Mouse (Mus musculus) forebrain, embryonic 16.5 days (tissue): ENCODE results near the gene Rnf222. TPM values are rescaled to one million over a fixed set of nuclear protein-coding genes. Genes with fewer than 3 reads are reported as not detected.

ENCODE experiments used
- ATAC-seq: fragments of 200-750 bp; cut with Nextera tagmentation; 2 replicates; pipeline ENCODE4 v1.8.0; 2017; ENCODE audit warnings: mild to moderate bottlenecking, moderate library complexity
- H3K27ac ChIP-seq: fragments of 300-500 bp; sonication (generic); 2 replicates; pipeline ENCODE4 v1.5.1; 2014; ENCODE audit warnings: low read length, control low read depth
- H3K27me3 ChIP-seq: fragments of 300-500 bp; sonication (generic); replicated peaks from 2 replicates; pipeline ENCODE4 v1.6.1; 2014; ENCODE audit warnings: low read length; ENCODE audit not compliant: control insufficient read depth, insufficient read depth
- H3K36me3 ChIP-seq: fragments of 300-500 bp; sonication (generic); 2 replicates; pipeline ENCODE4 v1.6.1; 2014; ENCODE audit not compliant: control insufficient read depth, insufficient read depth
- H3K4me1 ChIP-seq: fragments of 300-500 bp; sonication (generic); replicated peaks from 2 replicates; pipeline ENCODE4 v1.6.1; 2014; ENCODE audit warnings: low read length; ENCODE audit not compliant: control insufficient read depth, insufficient read depth
- H3K4me2 ChIP-seq: fragments of 300-500 bp; sonication (generic); 2 replicates; pipeline ENCODE4 v1.6.1; 2014; ENCODE audit warnings: mild to moderate bottlenecking, low read length, control low read depth
- H3K4me3 ChIP-seq: fragments of 300-500 bp; sonication (generic); replicated peaks from 2 replicates; pipeline ENCODE4 v1.5.1; 2014; ENCODE audit warnings: mild to moderate bottlenecking, low read length, control low read depth
- H3K9ac ChIP-seq: fragments of 300-500 bp; sonication (generic); replicated peaks from 2 replicates; pipeline ENCODE4 v1.6.1; 2014; ENCODE audit warnings: low read depth, low read length, control low read depth
- H3K9me3 ChIP-seq: fragments of 300-500 bp; sonication (generic); 2 replicates; pipeline ENCODE4 v1.6.1; 2016; ENCODE audit warnings: low read length; ENCODE audit not compliant: control insufficient read depth
- WGBS: fragments of 180-500 bp; shearing (Covaris S2); extraction: QIAGEN DNeasy Blood & Tissue Kit; methylation state at CpG from one replicate; pipeline ENCODE4 v1.1.7; 2014; 5-methylcytosine and 5-hydroxymethylcytosine counted together
- polyA plus RNA-seq: library from polyadenylated mRNA; unstranded; fragments of >200 nt; fragmentation: Nextera tagmentation; extraction: Ambion mirVana; gene quantifications from 2 replicates; pipeline ENCODE4 v1.2.1, GENCODE M21; 2015

The Rnf222 gene
- not detected in 2 replicates for polyA plus RNA-seq

DNA sequence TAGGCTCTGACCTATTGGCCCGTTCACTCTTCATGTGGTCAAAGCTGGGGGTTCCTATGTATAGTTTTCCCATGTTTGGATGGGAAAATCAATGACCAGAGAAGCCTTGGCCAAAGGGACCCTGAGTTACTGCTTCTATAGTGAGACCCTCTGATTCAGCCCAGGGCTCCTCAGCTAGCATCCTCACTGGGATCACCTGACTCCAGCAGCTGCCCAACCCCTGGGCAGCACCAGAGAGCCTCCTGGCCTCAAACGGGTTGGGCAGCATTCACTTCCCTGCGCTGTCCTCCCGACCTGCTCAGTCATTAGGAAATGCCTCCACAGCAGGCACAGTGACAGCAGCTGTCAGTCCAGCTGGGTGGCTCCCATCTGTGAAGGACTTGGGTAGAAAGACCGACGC lies at the start of gene Rnf222:
Gene Rnf222 (plus strand): TSS at position 301 of the 400 bp plus-strand sequence.
- no peaks in the 10 kb centered on the region for H3K4me1 ChIP-seq
- H3K4me3 ChIP-seq, result no peak within 1 kb of the TSS
- H3K9ac ChIP-seq, result no peak within 1 kb of the TSS
- ATAC-seq, result no peak
- no peaks in the 10 kb centered on the region for H3K27me3 ChIP-seq
- no peak within 1 kb of the TSS for H3K4me2 ChIP-seq
- no peaks in the 10 kb centered on the region for H3K36me3 ChIP-seq
- no peak within 1 kb of the TSS for H3K27ac ChIP-seq
- no peaks in the 10 kb centered on the region for H3K9me3 ChIP-seq
- WGBS, result 36% methylated on average over 6 of the region's 6 CpGs

DNA sequence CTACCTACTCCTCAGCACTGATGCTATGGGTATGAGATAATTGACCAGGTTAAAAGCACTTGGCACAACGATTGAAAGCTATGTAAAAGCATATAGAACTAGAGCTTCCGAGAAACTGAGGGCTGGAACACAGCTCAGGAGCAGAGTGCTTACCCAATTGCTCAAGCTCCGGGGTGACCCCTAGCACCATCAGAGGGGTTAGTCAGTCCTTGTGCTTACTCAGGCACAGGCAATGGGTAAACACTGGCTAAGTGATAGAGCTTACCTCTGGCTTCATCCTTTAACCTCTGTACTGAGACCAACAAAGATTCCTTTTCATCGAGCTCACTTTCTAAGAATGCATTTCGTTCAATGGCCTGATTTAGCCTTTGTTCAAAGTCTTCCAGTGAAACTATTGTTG lies 48.7 kb upstream of the Rnf222 start:
- peaks cover 35% of the 10 kb centered on the region for H3K36me3 ChIP-seq
- 54% methylated on average over 5 of the region's 5 CpGs for WGBS
- H3K27ac ChIP-seq, result no peak overlapping the region

DNA sequence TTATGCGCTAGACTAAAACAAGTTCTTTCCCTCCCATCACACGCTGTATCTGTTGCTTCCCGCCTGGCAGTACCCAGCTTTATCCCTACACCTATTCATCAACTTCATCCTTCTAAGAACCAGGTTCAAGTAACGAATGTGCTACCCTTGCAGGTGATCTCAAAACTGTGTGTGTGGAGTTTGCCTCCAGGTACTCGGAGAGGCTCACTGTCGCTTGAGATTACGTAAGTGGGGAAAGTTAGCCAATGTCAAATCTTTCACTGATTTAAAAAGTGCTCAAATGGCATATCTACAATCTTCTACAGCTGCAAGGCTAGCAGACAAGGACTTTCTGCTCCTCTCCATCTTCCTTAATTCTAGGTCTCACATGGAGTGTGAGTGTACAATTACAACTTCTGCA lies 37.5 kb upstream of the Rnf222 start:
- 88% methylated on average over 7 of the region's 7 CpGs for WGBS
- Histone ChIP-seq H3K9me3 (no peaks in the 10 kb centered on the region), H3K27ac (no peak overlapping the region), H3K4me3 (no peak overlapping the region), H3K4me1 (peaks cover 22% of the 10 kb centered on the region), H3K36me3 (no peaks in the 10 kb centered on the region), H3K27me3 (no peaks in the 10 kb centered on the region), H3K4me2 (no peak overlapping the region), H3K9ac (no peak overlapping the region)
- ATAC-seq, result no peak

More for the DNA sequence above, 48.7 kb upstream of the Rnf222 start:
- H3K4me3 ChIP-seq, result no peak overlapping the region
- H3K4me1 ChIP-seq, result no peaks in the 10 kb centered on the region
- ATAC-seq, result no peak
- H3K4me2 ChIP-seq, result no peak overlapping the region
- no peak overlapping the region for H3K9ac ChIP-seq
- H3K27me3 ChIP-seq, result no peaks in the 10 kb centered on the region
- H3K9me3 ChIP-seq, result no peaks in the 10 kb centered on the region

DNA sequence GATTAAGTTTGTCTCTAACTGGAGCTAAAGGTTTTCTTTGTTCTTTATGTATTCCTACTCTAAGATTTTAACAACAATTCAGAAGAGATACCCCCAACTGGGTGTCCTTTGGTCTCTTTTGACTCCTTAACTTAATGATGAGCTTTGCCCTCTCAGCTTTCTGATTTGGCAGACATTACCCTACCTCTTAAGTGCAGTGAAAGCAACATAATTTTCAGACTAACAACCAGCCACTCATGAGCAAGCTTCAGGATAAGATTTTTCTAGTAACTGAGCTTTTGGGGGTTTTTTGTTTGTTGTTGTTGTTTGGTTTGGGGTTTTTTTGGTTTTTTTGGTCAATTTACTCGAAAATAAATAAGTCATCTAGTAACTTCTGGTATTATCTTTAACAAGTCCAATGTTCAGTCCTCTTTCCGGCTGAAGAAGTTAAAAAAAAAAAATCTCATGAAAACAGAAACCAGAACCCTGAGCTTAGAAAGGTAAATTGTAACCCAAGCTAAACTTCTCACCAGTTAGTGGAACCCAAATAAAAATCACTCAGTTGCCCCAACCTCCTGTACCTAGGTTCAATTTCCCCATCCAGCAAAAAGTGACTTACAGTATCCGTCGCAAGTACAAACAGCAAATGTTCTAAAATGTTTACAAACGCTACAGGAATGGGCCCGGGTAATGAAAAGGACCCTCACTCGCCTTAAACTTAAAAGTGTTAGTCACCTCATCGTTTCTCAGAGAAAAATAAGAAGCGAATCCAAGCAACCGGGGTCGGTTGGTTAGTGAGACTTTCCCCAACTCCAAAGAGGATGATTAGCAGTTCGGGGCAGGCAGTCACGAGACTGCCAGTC lies 36.5 kb upstream of the Rnf222 start:
- WGBS, result 4% methylated on average over 13 of the region's 13 CpGs
- no peaks in the 10 kb centered on the region for H3K9me3 ChIP-seq
- no peak for ATAC-seq

DNA sequence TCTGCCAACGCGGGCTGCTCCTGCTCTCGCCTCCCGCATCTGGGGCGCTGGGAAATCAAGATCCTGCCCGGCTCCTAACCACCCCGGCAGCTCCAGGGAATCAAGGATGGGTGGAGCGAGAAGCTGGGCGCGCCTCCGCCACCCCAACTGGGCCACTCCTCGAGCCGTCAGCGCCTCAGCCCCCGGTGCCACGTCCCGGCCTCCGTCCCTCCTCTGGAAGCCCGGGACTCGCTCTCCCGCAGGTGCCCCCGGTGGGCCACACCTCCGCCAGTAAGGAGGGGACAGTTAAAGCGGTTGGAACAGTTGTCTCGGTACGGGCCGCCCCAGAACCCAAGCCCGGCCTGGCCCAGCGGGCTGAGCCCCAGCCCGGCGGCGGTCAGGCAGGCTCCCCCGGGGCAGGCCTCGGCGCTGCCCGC lies 35.9 kb upstream of the Rnf222 start:
- H3K4me2 ChIP-seq, result peak overlapping the region; percentile 57
- H3K27ac ChIP-seq, result peak overlapping the region; percentile 83
- WGBS, result under 1% methylated on average over 33 of the region's 36 CpGs
- H3K27me3 ChIP-seq, result no peaks in the 10 kb centered on the region
- H3K9me3 ChIP-seq, result no peaks in the 10 kb centered on the region
- H3K4me3 ChIP-seq, result peak overlapping the region; percentile 74
- peaks cover 22% of the 10 kb centered on the region for H3K4me1 ChIP-seq
- ATAC-seq, result no peak; the same call in 1 of the 2 replicates
- H3K9ac ChIP-seq, result peak overlapping the region; percentile 82
- H3K36me3 ChIP-seq, result no peaks in the 10 kb centered on the region

More for the DNA sequence above, 36.5 kb upstream of the Rnf222 start:
- H3K36me3 ChIP-seq, result no peaks in the 10 kb centered on the region
- peaks cover 22% of the 10 kb centered on the region for H3K4me1 ChIP-seq
- H3K9ac ChIP-seq, result peak overlapping the region; percentile 82
- H3K27ac ChIP-seq, result peak overlapping the region; percentile 83
- peak overlapping the region; percentile 57 for H3K4me2 ChIP-seq
- peak overlapping the region; percentile 74 for H3K4me3 ChIP-seq
- no peaks in the 10 kb centered on the region for H3K27me3 ChIP-seq

DNA sequence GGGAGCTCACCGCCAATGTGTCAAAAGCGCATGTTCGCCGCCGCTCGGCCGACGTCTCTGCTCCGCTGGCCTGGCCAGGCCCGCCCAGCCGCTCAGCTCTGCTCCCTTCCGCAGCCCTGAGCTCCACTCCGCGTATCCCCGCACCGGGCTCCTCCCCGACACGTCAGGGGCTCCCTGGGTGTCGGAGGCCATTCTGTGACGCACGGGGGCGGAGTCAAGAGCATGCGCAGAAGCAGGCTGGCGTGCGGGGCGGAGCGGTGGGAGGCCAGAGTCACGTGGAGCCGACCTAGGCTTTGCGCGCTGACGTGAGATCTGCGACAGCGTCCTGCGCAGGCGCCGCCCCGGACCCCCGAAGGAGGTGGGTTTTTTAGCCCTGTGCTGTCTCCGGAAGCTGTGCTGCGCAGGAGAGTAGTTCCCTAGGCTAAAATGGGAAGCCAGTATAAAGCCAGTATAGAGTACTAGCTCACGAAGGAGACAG lies 35.4 kb upstream of the Rnf222 start:
- H3K36me3 ChIP-seq, result no peaks in the 10 kb centered on the region
- H3K4me2 ChIP-seq, result peak overlapping the region; percentile 81
- H3K9me3 ChIP-seq, result no peaks in the 10 kb centered on the region
- H3K9ac ChIP-seq, result peak overlapping the region; percentile 82
- H3K4me3 ChIP-seq, result peak overlapping the region; percentile 74
- ATAC-seq, result peak; percentile 99
- no peaks in the 10 kb centered on the region for H3K27me3 ChIP-seq
- peaks cover 22% of the 10 kb centered on the region for H3K4me1 ChIP-seq
- 0% methylated on average over 42 of the region's 42 CpGs for WGBS
- peak overlapping the region; percentile 83 for H3K27ac ChIP-seq

DNA sequence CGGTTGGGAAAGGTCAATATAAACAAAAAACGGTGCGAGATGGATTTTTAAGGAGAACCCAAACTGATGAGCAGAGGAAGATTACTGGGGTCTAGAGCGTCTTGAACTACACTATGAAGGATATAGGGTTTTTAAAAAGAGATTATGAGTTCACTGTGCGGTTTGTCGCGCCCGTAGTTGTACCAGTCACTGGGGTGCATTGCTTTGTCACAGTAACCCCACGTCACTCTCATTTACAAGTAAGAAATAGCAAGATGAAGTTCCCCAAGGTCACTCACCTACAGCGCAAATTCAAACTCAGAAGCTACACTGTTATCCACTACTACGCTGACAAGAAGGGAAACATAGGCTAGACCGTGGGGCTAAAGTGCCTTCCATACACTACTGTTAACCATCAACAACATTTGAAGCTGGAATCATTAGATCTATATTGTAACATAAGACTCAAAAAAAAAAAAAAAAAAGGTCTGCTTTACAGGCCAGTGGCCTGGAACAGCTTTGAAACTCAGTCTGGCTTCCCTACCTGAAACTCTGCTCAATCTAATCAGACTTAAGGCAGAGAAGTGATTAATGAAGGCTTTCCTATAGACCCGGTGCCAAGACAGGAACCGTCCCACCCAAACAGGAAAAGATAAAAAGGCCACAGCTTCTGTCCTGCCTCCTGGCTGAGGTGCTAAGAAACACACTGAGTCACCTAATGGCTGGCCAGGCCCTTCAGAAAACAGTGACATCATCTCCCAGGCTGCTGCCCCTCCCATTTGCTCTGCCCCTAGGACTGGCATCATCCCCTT lies 34.5 kb upstream of the Rnf222 start:
- H3K36me3 ChIP-seq, result no peaks in the 10 kb centered on the region
- H3K27ac ChIP-seq, result peak overlapping the region; percentile 72
- H3K4me3 ChIP-seq, result peak overlapping the region; percentile 74
- H3K27me3 ChIP-seq, result no peaks in the 10 kb centered on the region
- ATAC-seq, result no peak
- H3K9ac ChIP-seq, result peak overlapping the region; percentile 58
- H3K9me3 ChIP-seq, result no peaks in the 10 kb centered on the region
- H3K4me2 ChIP-seq, result peak overlapping the region; percentile 81
- WGBS, result 44% methylated on average over 14 of the region's 14 CpGs
- H3K4me1 ChIP-seq, result peaks cover 22% of the 10 kb centered on the region

DNA sequence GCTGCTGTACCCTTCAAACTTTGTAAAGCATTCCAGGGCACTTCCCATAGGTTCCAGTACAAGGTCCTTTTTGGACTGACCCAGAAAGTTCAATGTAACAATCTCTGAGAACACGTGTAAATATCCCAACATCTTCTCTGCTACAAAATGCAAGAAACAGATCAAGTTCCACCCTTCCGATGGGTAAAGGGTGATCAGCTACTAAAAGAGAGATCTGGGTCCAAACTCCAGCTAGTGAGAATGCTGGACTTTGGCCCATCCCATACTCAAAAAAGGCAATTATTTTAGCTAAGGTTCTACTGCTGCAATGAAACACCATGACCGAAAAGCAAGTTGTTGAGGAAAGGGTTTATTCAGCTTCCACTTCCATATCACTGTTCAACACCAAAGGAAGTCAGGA lies 33.7 kb upstream of the Rnf222 start:
- Histone ChIP-seq H3K36me3 (no peaks in the 10 kb centered on the region), H3K9ac (no peak overlapping the region), H3K27ac (no peak overlapping the region), H3K4me1 (peaks cover 22% of the 10 kb centered on the region), H3K4me2 (no peak overlapping the region), H3K4me3 (no peak overlapping the region), H3K9me3 (no peaks in the 10 kb centered on the region), H3K27me3 (no peaks in the 10 kb centered on the region)
- 89% methylated on average over 3 of the region's 3 CpGs for WGBS
- no peak for ATAC-seq

DNA sequence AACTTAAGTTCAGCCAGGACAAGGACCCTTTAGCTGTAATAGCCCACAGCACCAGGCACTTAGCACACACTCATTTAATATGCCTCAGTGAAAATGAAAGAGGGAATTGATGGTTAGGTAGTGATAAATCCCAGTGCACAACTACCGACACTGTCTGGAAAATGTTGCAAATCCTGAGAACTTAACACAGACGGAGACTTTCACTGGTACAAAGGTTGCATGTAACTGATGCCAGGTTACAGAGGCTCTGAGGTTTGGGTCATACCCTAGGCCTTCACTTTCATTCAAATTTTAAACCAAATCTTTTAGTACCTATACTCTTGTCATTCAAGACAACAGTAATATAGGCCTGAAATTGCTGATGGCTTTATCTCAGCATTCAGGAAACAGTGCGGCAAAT lies 31.0 kb upstream of the Rnf222 start:
- Histone ChIP-seq H3K4me2 (no peak overlapping the region), H3K4me3 (no peak overlapping the region), H3K9me3 (no peaks in the 10 kb centered on the region), H3K9ac (no peak overlapping the region), H3K4me1 (peaks cover 8% of the 10 kb centered on the region), H3K36me3 (no peaks in the 10 kb centered on the region), H3K27ac (no peak overlapping the region), H3K27me3 (no peaks in the 10 kb centered on the region)
- WGBS, result 81% methylated on average over 3 of the region's 3 CpGs
- ATAC-seq, result no peak
